Mouse (Mus musculus) cerebellum, adult 8-10 months (tissue): ENCODE data around the gene Flt1.

ENCODE experiments used
- DNase-seq: peaks from one replicate; pipeline ENCODE4 v3.0.0; 2022

The Flt1 gene

GRCm38 (mm10) chr5:147725831-147726700 is at the start of gene Flt1:
Flt1 (minus strand) TSS chr5:147726011.
- DNase-seq: no peak

- DNase-seq: no peak
Measured at GRCm38 (mm10) chr5:147775222-147775621, 49.4 kb upstream of the Flt1 start.

- no peak for DNase-seq
Measured at GRCm38 (mm10) chr5:147769918-147770317, 44.1 kb upstream of the Flt1 start.

GRCm38 (mm10) chr5:147764061-147764460 is 38.2 kb upstream of the Flt1 start:
- DNase-seq: no peak

GRCm38 (mm10) chr5:147761984-147762383 is 36.2 kb upstream of the Flt1 start:
- DNase-seq: no peak

GRCm38 (mm10) chr5:147761275-147761674 is 35.5 kb upstream of the Flt1 start:
- no peak for DNase-seq

GRCm38 (mm10) chr5:147758640-147759319 is 33.0 kb upstream of the Flt1 start:
- DNase-seq: no peak

GRCm38 (mm10) chr5:147757832-147758587 is 32.2 kb upstream of the Flt1 start:
- DNase-seq: no peak

GRCm38 (mm10) chr5:147752914-147753341 is 27.1 kb upstream of the Flt1 start:
- no peak for DNase-seq

GRCm38 (mm10) chr5:147751673-147752130 is 25.9 kb upstream of the Flt1 start:
- DNase-seq: no peak

- no peak for DNase-seq
Measured at GRCm38 (mm10) chr5:147749972-147750371, 24.2 kb upstream of the Flt1 start.

- no peak for DNase-seq
Measured at GRCm38 (mm10) chr5:147748081-147748581, 22.3 kb upstream of the Flt1 start.

GRCm38 (mm10) chr5:147744900-147745653 is 19.3 kb upstream of the Flt1 start:
- no peak for DNase-seq

GRCm38 (mm10) chr5:147742468-147743111 is 16.8 kb upstream of the Flt1 start:
- no peak for DNase-seq

GRCm38 (mm10) chr5:147736766-147737280 is 11.0 kb upstream of the Flt1 start:
- no peak for DNase-seq

GRCm38 (mm10) chr5:147733682-147734081 is 7.9 kb upstream of the Flt1 start:
- no peak for DNase-seq

- DNase-seq: no peak
Measured at GRCm38 (mm10) chr5:147732926-147733325, 7.1 kb upstream of the Flt1 start.

- DNase-seq: no peak
Measured at GRCm38 (mm10) chr5:147727481-147727880, 1.7 kb upstream of the Flt1 start.

GRCm38 (mm10) chr5:147726701-147727393 is 1.0 kb upstream of the Flt1 start:
- DNase-seq: no peak

GRCm38 (mm10) chr5:147724945-147725830 is 623 bp downstream of the Flt1 start:
- no peak for DNase-seq
